Mouse (Mus musculus): ENCODE measurements around the gene Nicn1. TPM values are rescaled to one million over a fixed set of nuclear protein-coding genes. Genes with fewer than 3 reads are reported as not detected.

Gene Nicn1
- polyA plus RNA-seq, 1 experiment: 39.3 TPM

DNA sequence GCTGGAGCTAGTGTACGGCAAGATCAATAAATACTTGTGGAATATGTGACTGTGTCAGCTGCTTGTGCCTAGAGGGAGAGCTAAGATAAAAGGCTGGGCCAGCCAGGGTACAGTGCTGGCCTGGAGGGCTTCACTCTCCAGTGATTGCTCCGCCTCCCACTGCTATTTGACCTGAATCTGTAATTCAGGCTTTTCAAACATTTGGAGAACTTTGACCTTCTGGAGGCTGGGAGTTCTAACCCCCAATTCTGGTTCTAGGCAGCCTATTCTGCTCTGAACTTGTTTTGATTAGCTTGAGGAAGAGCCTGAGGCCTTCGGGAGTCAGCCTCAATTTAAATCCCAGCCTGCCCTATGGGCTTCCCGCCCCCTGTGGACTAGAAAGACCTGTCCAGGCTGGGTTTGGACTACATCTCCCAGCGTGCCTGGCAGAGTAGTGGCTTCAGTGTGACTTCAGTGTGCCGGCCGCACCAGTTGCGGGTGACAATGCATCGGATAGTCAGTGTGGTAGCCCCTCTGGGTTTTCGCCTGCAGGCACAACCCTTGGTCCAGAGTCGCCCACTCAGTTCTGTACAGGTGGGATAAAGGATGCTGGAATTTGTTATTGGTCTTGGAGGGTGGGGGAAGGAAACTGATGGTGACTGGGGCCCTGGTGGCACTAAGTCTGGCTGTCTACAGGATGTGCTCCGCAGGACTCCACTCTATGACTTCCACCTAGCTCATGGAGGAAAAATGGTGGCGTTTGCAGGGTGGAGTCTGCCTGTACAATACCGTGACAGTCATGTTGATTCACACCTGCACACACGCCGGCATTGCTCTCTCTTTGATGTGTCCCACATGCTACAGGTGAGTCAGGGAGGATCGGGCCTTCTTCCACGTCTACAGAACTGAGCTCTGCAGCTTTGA is 6.5 kb downstream of the Nicn1 start, which contains the start of gene Amt:
Amt (plus strand) TSS at position 401 of the 903 bp plus-strand sequence.
- 23% methylated on average over 18 of the region's 18 CpGs for WGBS
- Histone ChIP-seq H3K27ac (ENCODE audit: insufficient read depth, low read depth, low read length) (peak within 1 kb of the TSS; percentile 47), H3K4me3 (ENCODE audit: insufficient read depth, low read depth, low read length) (peak within 1 kb of the TSS; percentile 47), H3K27me3 (replicated peaks; ENCODE audit: control insufficient read depth, insufficient read depth, low read length) (no peaks in the 10 kb centered on the region), H3K36me3 (ENCODE audit: control insufficient read depth, insufficient read depth, low read length) (no peaks in the 10 kb centered on the region), H3K4me1 (ENCODE audit: control insufficient read depth, insufficient read depth, low read length) (peaks cover 17% of the 10 kb centered on the region)
- peak; percentile 96 for DNase-seq
- no peak for TF ChIP-seq CTCF (conservative IDR thresholded peaks at IDR 0.05; ENCODE audit: insufficient read depth, insufficient read length, low read depth, low read length)
- no peak for TF ChIP-seq POLR2A (IDR thresholded peaks at IDR 0.05; ENCODE audit: low read depth, low read length)

DNA sequence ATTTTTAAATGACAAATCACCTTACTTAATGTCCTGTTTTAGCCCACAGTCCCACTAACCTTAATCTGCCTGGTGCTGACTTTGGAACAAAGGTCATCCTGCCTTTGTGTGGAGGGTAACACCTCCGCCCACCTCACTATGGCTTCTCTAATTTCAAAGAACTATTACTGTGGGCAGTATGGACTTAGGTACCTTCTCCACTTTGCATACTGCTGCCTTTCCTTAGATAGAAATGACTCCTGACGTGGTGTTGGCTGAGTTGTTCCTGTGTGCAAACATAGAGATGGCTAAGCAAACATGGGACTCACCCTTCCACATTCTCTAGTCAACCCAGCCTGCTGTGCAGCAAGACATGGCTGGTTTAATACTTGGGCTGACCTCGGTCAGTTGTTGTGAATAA is 11.6 kb downstream of the Nicn1 start:
- H3K27ac ChIP-seq (ENCODE audit: insufficient read depth, low read depth, low read length): no peak overlapping the region
- H3K36me3 ChIP-seq (ENCODE audit: control insufficient read depth, insufficient read depth, low read length): no peaks in the 10 kb centered on the region; the same call in 1 of the 2 replicates
- WGBS: 71% methylated on average over 3 of the region's 3 CpGs
- H3K27me3 ChIP-seq (replicated peaks; ENCODE audit: control insufficient read depth, insufficient read depth, low read length): no peaks in the 10 kb centered on the region
- DNase-seq: no peak
- TF ChIP-seq CTCF (conservative IDR thresholded peaks at IDR 0.05; ENCODE audit: insufficient read depth, insufficient read length, low read depth, low read length) (no peak), POLR2A (IDR thresholded peaks at IDR 0.05; ENCODE audit: low read depth, low read length) (no peak)
- H3K4me1 ChIP-seq (ENCODE audit: control insufficient read depth, insufficient read depth, low read length): peaks cover 9% of the 10 kb centered on the region; the same call in 1 of the 2 replicates
- no peak overlapping the region for H3K4me3 ChIP-seq (ENCODE audit: insufficient read depth, low read depth, low read length)

DNA sequence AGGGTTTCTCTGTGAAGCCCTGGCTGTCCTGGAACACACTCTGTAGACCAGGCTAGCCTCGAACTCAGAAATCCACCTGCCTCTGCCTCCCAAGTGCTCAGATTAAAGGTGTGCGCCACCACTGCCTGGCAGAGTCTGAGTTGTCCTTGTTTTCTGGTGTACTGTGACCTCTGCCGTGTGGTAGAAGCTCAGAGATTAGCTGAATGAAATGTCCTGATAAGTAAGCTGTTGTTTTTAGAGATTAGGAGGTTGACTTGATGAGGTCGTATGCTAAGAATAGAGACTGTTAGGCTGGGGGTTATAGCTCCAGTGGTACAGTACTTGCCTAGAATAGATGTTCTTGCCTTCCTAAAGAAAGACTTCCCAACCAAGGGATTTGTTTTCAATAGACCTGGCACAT is 14.5 kb downstream of the Nicn1 start:
- no peaks in the 10 kb centered on the region for H3K27me3 ChIP-seq (replicated peaks; ENCODE audit: control insufficient read depth, insufficient read depth, low read length)
- H3K27ac ChIP-seq (ENCODE audit: insufficient read depth, low read depth, low read length): no peak overlapping the region
- peaks cover 8% of the 10 kb centered on the region for H3K4me1 ChIP-seq (ENCODE audit: control insufficient read depth, insufficient read depth, low read length)
- no peak overlapping the region for H3K4me3 ChIP-seq (ENCODE audit: insufficient read depth, low read depth, low read length)
- no peak for DNase-seq
- 71% methylated on average over 4 of the region's 4 CpGs for WGBS
- TF ChIP-seq CTCF (conservative IDR thresholded peaks at IDR 0.05; ENCODE audit: insufficient read depth, insufficient read length, low read depth, low read length) (no peak), POLR2A (IDR thresholded peaks at IDR 0.05; ENCODE audit: low read depth, low read length) (no peak)
- no peaks in the 10 kb centered on the region; the same call in 1 of the 2 replicates for H3K36me3 ChIP-seq (ENCODE audit: control insufficient read depth, insufficient read depth, low read length)

DNA sequence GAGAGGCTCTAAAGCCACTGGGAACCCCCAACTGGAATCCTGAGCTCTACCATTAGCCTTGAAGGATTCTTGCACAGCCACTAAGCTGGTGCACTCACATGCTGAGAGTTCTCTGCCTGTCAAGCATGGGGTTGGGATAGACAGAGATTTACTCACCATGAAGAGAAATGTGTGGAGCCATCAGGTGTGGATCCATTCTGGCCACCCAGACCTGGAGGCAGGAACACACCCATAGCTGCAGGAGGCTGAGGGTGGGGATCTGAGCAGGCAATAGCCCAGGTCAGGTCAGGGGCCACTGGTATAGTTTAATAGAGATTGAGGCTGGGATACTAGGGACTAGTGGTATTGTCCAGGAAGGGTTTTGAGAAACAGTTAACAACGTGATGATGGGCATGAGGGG is 14.9 kb downstream of the Nicn1 start:
- peaks cover 12% of the 10 kb centered on the region for H3K4me1 ChIP-seq (ENCODE audit: control insufficient read depth, insufficient read depth, low read length)
- TF ChIP-seq POLR2A (IDR thresholded peaks at IDR 0.05; ENCODE audit: low read depth, low read length) (no peak), CTCF (conservative IDR thresholded peaks at IDR 0.05; ENCODE audit: insufficient read depth, insufficient read length, low read depth, low read length) (no peak)
- H3K27ac ChIP-seq (ENCODE audit: insufficient read depth, low read depth, low read length): peak overlapping the region; percentile 89
- H3K36me3 ChIP-seq (ENCODE audit: control insufficient read depth, insufficient read depth, low read length): no peaks in the 10 kb centered on the region; the same call in 1 of the 2 replicates
- WGBS: 3% methylated on average over 1 of the region's 1 CpGs
- peak; percentile 20 for DNase-seq
- H3K27me3 ChIP-seq (replicated peaks; ENCODE audit: control insufficient read depth, insufficient read depth, low read length): no peaks in the 10 kb centered on the region
- H3K4me3 ChIP-seq (ENCODE audit: insufficient read depth, low read depth, low read length): peak overlapping the region; percentile 82

DNA sequence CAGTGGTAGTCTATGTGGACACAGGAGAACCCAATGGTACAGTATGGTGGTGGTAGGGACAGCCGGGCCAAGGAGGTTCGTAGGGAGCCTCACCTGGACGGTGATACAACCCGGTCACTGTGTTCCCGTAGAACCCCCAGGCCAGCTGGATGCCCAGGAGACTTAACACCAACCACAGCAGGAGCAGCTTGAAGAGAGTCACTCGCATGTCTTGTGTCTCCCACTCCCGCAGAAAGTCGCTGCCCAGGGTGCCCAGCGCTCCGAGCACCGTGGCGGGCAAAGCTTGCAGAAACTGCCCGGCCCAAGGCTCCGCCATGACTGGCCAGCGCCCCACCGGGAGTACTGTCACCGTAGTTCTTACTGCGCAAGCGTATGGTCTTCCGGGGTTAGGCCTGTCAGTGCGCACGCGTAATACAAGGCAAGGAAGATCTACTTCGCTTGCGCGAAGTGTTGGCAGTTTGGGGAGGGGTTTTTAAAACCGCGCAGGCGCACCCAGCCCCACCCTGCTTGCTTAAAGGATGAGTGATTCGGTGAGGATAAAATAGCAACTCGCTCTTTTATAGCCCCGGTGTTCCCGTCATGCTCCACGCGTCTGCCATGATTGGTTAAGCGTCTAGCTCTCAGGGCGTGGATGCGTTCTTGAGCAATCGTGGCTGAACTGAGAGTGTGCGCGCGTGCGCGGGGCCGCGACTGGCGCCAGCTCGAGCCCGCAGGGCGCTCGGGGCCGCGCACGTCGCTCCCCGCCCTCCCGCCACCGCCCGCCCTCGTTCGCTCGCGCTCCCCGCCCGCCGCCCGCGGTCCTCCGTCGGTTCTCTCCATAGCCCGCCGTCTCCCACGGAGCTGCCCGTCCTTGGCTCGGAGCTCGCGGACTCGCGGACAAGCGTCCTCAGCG is 15.6 kb downstream of the Nicn1 start, which contains the start of the genes Rhoa and Tcta:
Rhoa (plus strand) TSS at position 501 of the 892 bp plus-strand sequence.
Tcta (minus strand) TSS at position 532 of the 892 bp plus-strand sequence.
- peak; percentile 100 for DNase-seq
- H3K27ac ChIP-seq (ENCODE audit: insufficient read depth, low read depth, low read length): peak within 1 kb of the TSS; percentile 97
- TF ChIP-seq POLR2A (IDR thresholded peaks at IDR 0.05; ENCODE audit: low read depth, low read length): peak; percentile 92
- no peak for TF ChIP-seq CTCF (conservative IDR thresholded peaks at IDR 0.05; ENCODE audit: insufficient read depth, insufficient read length, low read depth, low read length)
- H3K4me3 ChIP-seq (ENCODE audit: insufficient read depth, low read depth, low read length): peak within 1 kb of the TSS; percentile 82
- peaks cover 16% of the 10 kb centered on the region for H3K4me1 ChIP-seq (ENCODE audit: control insufficient read depth, insufficient read depth, low read length)
- H3K27me3 ChIP-seq (replicated peaks; ENCODE audit: control insufficient read depth, insufficient read depth, low read length): no peaks in the 10 kb centered on the region
- WGBS: under 1% methylated on average over 79 of the region's 81 CpGs
- no peaks in the 10 kb centered on the region; the same call in 1 of the 2 replicates for H3K36me3 ChIP-seq (ENCODE audit: control insufficient read depth, insufficient read depth, low read length)

DNA sequence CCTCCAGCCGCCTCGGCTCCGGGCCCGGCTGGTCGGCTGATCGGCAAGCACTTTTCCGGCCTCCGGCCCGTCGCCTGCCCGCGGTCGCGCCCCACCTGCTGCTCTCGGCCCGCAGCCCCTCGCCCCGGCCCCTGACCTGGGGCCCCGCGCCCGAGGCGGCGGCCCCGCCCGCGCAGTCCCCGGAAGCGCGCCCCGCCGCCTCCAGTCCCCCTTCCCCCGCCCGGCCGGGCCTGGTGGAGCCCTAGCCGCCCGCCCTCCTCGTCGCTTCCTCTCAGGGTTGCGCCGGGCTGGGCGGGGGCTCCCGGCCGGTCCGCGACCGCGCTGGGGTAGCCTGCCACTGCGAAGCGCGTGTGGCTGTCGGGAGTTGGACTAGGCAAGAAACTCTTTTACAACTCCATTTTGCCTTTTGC is 16.3 kb downstream of the Nicn1 start:
- Histone ChIP-seq H3K36me3 (ENCODE audit: control insufficient read depth, insufficient read depth, low read length) (no peaks in the 10 kb centered on the region; the same call in 1 of the 2 replicates), H3K4me1 (ENCODE audit: control insufficient read depth, insufficient read depth, low read length) (peaks cover 23% of the 10 kb centered on the region), H3K27ac (ENCODE audit: insufficient read depth, low read depth, low read length) (peak overlapping the region; percentile 97), H3K4me3 (ENCODE audit: insufficient read depth, low read depth, low read length) (peak overlapping the region; percentile 81), H3K27me3 (replicated peaks; ENCODE audit: control insufficient read depth, insufficient read depth, low read length) (no peaks in the 10 kb centered on the region)
- 2% methylated on average over 51 of the region's 51 CpGs for WGBS
- peak; percentile 86 for DNase-seq
- no peak for TF ChIP-seq CTCF (conservative IDR thresholded peaks at IDR 0.05; ENCODE audit: insufficient read depth, insufficient read length, low read depth, low read length)
- no peak for TF ChIP-seq POLR2A (IDR thresholded peaks at IDR 0.05; ENCODE audit: low read depth, low read length)
